Mouse (Mus musculus): ENCODE results near the gene H2-M10.6.

DNA sequence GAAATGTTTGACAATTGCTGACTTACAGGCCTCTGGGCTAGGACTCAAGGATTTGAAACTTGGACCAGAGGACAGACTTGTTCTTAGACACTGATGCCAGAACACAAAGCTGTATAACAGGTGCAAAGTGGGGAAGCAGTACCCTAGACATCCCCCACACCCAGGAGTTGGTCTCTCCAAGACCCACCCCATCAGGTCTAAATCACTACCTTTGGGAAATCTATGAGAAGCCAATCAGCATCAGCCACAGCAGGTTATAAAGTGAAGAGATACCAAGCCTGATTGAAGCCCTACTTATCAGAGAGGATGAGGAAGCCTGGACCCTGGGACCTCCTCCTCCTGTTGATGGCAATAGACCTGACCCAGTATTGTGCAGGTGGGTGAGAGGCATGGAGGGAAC is at the start of gene H2-M10.6:
- TF ChIP-seq CTCF (IDR thresholded peaks at IDR 0.05; ENCODE audit: low read depth, low read length), result no peak
- TF ChIP-seq POLR2A (IDR thresholded peaks at IDR 0.05; ENCODE audit: insufficient read depth, low read length), result no peak

Measured in ES-Bruce4 (cell line).